Mouse (Mus musculus) hindbrain, postnatal 0 days (tissue): ENCODE results near the gene Phykpl. TPM values are rescaled to one million over a fixed set of nuclear protein-coding genes. Genes with fewer than 3 reads are reported as not detected.

Experiments
- ATAC-seq: fragments of 200-750 bp; cut with Nextera tagmentation; 2 replicates; pipeline ENCODE4 v1.8.0; 2017; ENCODE audit warnings: mild to moderate bottlenecking, moderate TSS enrichment, moderate library complexity
- DNase-seq: peaks from one replicate; pipeline ENCODE4 v3.0.0-alpha.2; 2015; ENCODE audit warnings: low spot score
- H3K27ac ChIP-seq: fragments of 300-500 bp; sonication (generic); 2 replicates; pipeline ENCODE4 v1.5.1; 2014; ENCODE audit warnings: mild to moderate bottlenecking
- H3K27me3 ChIP-seq: fragments of 300-500 bp; sonication (generic); 2 replicates; pipeline ENCODE4 v1.6.1; 2014; ENCODE audit warnings: low read length, mixed read lengths; ENCODE audit not compliant: insufficient read depth
- H3K36me3 ChIP-seq: fragments of 300-500 bp; sonication (generic); 2 replicates; pipeline ENCODE4 v1.6.1; 2014; ENCODE audit warnings: low read length, mixed read lengths; ENCODE audit not compliant: insufficient read depth
- H3K4me1 ChIP-seq: fragments of 300-500 bp; sonication (generic); 2 replicates; pipeline ENCODE4 v1.6.1; 2014; ENCODE audit warnings: antibody characterized with exemption, low read length, mixed read lengths; ENCODE audit not compliant: insufficient read depth
- H3K4me2 ChIP-seq: fragments of 300-500 bp; sonication (generic); 2 replicates; pipeline ENCODE4 v1.6.1; 2014; ENCODE audit warnings: low read depth, mild to moderate bottlenecking, low read length, moderate library complexity, mixed read lengths
- H3K4me3 ChIP-seq: fragments of 300-500 bp; sonication (generic); 2 replicates; pipeline ENCODE4 v1.5.1; 2014; ENCODE audit warnings: low read length
- H3K9ac ChIP-seq: fragments of 300-500 bp; sonication (generic); replicated peaks from 2 replicates; pipeline ENCODE4 v1.6.1; 2014; ENCODE audit warnings: mild to moderate bottlenecking, low read length, moderate library complexity, mixed read lengths
- H3K9me3 ChIP-seq: fragments of 300-500 bp; sonication (generic); 2 replicates; pipeline ENCODE4 v1.6.1; 2016; ENCODE audit warnings: low read length, mixed read lengths
- CTCF ChIP-seq: IDR thresholded peaks from 2 replicates; pipeline ENCODE4 v1.5.1; 2016; ENCODE audit warnings: antibody characterized with exemption, control low read depth, low read depth
- WGBS: fragments of 180-500 bp; shearing (Covaris S2); extraction: QIAGEN DNeasy Blood & Tissue Kit; methylation state at CpG from one replicate; pipeline ENCODE4 v1.1.7; 2014; 5-methylcytosine and 5-hydroxymethylcytosine counted together
- polyA plus RNA-seq: library from polyadenylated mRNA; unstranded; fragments of >200 nt; fragmentation: Nextera tagmentation; extraction: Ambion mirVana; gene quantifications from 2 replicates; pipeline ENCODE4 v1.2.1, GENCODE M21; 2015
- total RNA-seq: library from RNA; depleted of rRNA; stranded (reverse); fragments of >200 nt; gene quantifications from 2 replicates; pipeline ENCODE4 v1.2.3, GENCODE M21; 2014

The Phykpl gene
- total and polyA plus RNA-seq, 2 experiments from 2014 or later = 5.3 to 7.9 TPM

DNA sequence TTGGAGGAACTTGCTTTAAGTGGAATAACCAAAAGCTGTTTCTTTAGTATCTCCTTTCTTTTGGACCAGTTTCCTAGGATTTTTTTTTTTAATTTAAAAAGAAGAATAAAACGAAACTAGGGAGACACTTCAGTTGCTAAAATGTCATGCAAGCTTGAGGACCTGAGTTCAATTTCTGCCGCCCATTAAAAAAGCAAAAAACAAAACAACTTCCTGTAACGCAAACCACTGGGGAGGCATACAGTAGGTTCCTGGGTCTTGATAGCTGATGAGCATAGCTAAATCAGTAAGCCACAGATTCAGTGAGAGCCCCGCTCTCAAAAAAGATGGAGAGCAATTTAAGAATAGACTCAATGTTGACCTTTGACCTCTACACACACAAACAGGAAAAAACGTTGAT, 53.9 kb downstream of the Phykpl start:
- Histone ChIP-seq H3K9ac (no peak overlapping the region), H3K36me3 (peaks cover 2% of the 10 kb centered on the region; the same call in 1 of the 2 replicates), H3K4me2 (0 out of 2 replicates have a peak overlapping the region, but pooled peaks have one; percentile 39), H3K4me3 (no peak overlapping the region), H3K9me3 (no peaks in the 10 kb centered on the region), H3K4me1 (peaks cover 12% of the 10 kb centered on the region), H3K27ac (0 out of 2 replicates have a peak overlapping the region, but pooled peaks have one; percentile 28), H3K27me3 (no peaks in the 10 kb centered on the region)
- WGBS = 72% methylated on average over 5 of the region's 5 CpGs
- no peak for TF ChIP-seq CTCF
- ATAC-seq (no peak), DNase-seq (no peak)

DNA sequence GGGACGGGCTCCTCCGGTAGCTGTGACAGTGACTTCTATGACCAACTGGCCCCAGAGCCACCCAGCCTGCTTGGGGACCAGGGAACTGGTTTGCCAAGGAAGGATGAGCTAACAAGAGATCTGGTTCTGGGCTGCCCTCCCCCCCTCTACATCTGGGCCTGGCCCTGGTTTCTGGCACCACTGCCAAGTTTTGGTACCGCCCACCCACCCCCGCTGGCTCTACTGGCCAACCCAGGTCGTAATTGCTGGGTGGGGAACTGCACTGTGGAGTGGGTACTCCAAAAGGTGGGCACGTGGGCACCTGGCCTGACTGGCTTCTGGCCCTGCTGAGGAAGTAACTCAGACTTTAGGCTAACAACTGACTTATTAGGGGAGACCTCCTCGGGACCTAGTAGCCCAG, 56.2 kb downstream of the Phykpl start:
- H3K4me3 ChIP-seq = no peak overlapping the region
- ATAC-seq = no peak
- no peaks in the 10 kb centered on the region for H3K9me3 ChIP-seq
- peaks cover 7% of the 10 kb centered on the region; the same call in 1 of the 2 replicates for H3K4me1 ChIP-seq
- H3K27ac ChIP-seq = no peak overlapping the region
- WGBS = 72% methylated on average over 7 of the region's 7 CpGs
- no peak for DNase-seq
- no peak for TF ChIP-seq CTCF
- H3K27me3 ChIP-seq = no peaks in the 10 kb centered on the region
- peaks cover 5% of the 10 kb centered on the region; the same call in 1 of the 2 replicates for H3K36me3 ChIP-seq
- no peak overlapping the region for H3K9ac ChIP-seq
- H3K4me2 ChIP-seq = no peak overlapping the region

DNA sequence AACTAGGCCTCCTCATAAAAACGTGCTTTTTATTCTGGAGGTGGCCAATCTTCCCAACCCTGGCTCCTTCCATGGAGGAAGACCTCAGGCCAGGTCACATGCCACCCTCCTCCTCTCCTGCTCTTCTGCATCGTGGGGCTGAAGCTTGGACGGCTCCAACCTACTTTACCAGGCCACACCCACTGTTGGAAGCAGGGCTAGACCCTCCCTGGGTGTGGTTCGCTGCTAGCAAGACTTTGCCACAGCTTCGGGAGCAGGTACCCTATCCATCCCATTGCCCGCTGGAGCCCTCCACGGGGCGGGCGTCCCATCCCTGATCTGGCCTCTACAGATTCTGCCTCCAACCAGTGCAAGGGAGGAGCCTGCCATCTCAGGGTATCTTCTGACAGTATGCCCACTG, 58.6 kb downstream of the Phykpl start:
- Histone ChIP-seq H3K27me3 (no peaks in the 10 kb centered on the region), H3K4me3 (no peak overlapping the region), H3K27ac (0 out of 2 replicates have a peak overlapping the region, but pooled peaks have one; percentile 60), H3K36me3 (peaks cover 5% of the 10 kb centered on the region; the same call in 1 of the 2 replicates), H3K4me1 (no peaks in the 10 kb centered on the region), H3K9ac (0 out of 2 replicates have a peak overlapping the region, but pooled peaks have one; percentile 13), H3K9me3 (no peaks in the 10 kb centered on the region), H3K4me2 (peak overlapping the region; percentile 13; the same call in 1 of the 2 replicates)
- no peak for TF ChIP-seq CTCF
- WGBS = 65% methylated on average over 9 of the region's 9 CpGs
- ATAC-seq = no peak
- DNase-seq = no peak

DNA sequence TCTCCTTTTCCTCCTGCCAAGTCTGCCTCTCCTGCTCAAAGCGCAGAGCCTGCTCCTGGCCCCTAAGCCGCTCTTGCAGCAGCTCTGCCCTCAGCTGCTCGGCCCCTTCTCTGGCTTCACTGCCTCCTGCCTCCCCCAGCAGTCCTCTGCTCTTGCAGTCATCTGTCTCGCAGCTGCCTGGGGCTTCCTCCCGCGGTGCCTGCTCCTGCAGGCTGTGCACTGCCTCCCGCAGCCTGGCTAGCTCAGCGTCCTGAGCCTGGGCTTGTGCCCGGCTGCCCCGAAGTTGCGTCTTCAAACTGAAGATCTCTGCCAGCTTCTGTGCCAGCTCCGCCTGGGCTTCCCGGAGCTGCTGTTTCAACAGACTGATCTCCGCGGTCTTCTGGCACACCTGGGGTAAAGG, 59.2 kb downstream of the Phykpl start:
- DNase-seq (peak; percentile 56), ATAC-seq (peak; percentile 50)
- no peak overlapping the region for H3K4me3 ChIP-seq
- H3K4me2 ChIP-seq = peak overlapping the region; percentile 13; the same call in 1 of the 2 replicates
- H3K27ac ChIP-seq = peak overlapping the region; percentile 60; the same call in 1 of the 2 replicates
- peaks cover 5% of the 10 kb centered on the region; the same call in 1 of the 2 replicates for H3K36me3 ChIP-seq
- 0 out of 2 replicates have a peak overlapping the region, but pooled peaks have one; percentile 13 for H3K9ac ChIP-seq
- H3K9me3 ChIP-seq = no peaks in the 10 kb centered on the region
- no peaks in the 10 kb centered on the region for H3K4me1 ChIP-seq
- H3K27me3 ChIP-seq = no peaks in the 10 kb centered on the region
- WGBS = 33% methylated on average over 15 of the region's 15 CpGs
- no peak for TF ChIP-seq CTCF

DNA sequence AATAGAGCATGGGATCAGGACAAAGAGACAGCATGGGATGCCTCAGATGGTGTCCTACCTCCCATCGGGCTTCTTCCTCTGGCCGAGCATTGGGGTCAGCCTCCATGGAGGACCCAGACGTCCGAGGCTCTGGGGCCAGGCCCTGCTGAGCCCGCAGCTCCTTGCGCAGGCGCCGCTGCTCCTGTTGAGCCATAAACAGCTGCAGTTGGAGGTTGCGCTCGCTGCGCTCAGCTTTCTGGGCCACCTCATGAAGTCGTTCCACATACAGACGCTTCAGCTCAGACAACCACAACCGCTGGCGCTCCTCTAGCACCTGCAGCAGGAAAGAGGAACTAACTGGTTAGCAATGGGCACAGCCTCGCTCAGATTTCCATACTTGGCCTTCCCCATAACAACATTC, 59.7 kb downstream of the Phykpl start:
- Histone ChIP-seq H3K27me3 (no peaks in the 10 kb centered on the region), H3K4me3 (no peak overlapping the region), H3K9ac (no peak overlapping the region), H3K27ac (peak overlapping the region; percentile 60; the same call in 1 of the 2 replicates), H3K9me3 (no peaks in the 10 kb centered on the region), H3K4me2 (no peak overlapping the region), H3K4me1 (no peaks in the 10 kb centered on the region), H3K36me3 (peaks cover 5% of the 10 kb centered on the region; the same call in 1 of the 2 replicates)
- TF ChIP-seq CTCF = no peak
- no peak for ATAC-seq
- 56% methylated on average over 16 of the region's 16 CpGs for WGBS
- no peak for DNase-seq

DNA sequence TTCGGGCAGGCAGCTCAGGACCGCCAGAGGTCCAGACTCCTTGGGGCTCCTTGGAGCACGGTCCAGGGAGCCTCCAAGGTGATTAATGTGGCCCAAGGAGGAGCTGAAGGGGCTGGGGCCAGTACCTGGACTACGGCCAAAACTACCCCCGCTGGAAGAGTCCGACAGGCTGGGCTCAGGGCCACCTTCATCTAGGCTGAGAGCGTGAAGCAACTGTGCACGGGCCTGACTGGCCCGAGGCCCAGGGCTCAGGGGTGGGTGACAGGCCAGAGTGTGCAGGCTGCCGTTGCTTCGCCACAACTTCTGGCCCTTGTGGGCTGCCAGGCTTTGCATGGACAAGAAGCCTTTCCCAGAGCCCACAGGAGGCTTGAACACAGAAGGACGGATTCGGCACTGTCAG, 60.7 kb downstream of the Phykpl start:
- Histone ChIP-seq H3K9me3 (no peaks in the 10 kb centered on the region), H3K9ac (no peak overlapping the region), H3K27me3 (no peaks in the 10 kb centered on the region), H3K27ac (peak overlapping the region; percentile 48; the same call in 1 of the 2 replicates), H3K4me2 (no peak overlapping the region), H3K4me1 (peaks cover 4% of the 10 kb centered on the region; the same call in 1 of the 2 replicates), H3K36me3 (peaks cover 5% of the 10 kb centered on the region; the same call in 1 of the 2 replicates), H3K4me3 (no peak overlapping the region)
- ATAC-seq (peak; percentile 30; the same call in 1 of the 2 replicates), DNase-seq (peak; percentile 56)
- no peak for TF ChIP-seq CTCF
- 53% methylated on average over 13 of the region's 13 CpGs for WGBS

DNA sequence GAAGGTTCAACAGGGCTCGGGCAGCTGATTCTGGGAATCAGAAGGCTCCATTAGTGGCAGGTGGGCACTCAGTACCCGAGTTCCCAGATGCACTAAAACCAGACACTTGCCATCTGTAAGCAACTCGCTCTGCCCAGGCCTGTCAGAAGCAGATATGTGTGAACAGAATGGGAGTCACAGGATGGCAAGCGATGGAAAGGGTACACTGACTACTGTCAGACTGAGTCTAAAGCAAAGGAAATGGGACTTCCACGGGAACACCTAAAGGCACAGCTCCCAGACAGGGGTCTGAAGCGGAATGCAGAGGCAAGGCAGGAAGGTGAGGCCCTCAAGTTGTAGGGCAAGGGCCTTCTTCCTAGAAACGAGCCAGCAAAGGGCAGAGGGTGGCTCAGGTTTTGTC, 61.7 kb downstream of the Phykpl start:
- Histone ChIP-seq H3K9me3 (no peaks in the 10 kb centered on the region), H3K27me3 (no peaks in the 10 kb centered on the region), H3K4me3 (no peak overlapping the region), H3K4me2 (no peak overlapping the region), H3K27ac (no peak overlapping the region), H3K9ac (no peak overlapping the region), H3K4me1 (peaks cover 4% of the 10 kb centered on the region; the same call in 1 of the 2 replicates), H3K36me3 (peaks cover 5% of the 10 kb centered on the region; the same call in 1 of the 2 replicates)
- DNase-seq = no peak
- ATAC-seq = no peak
- TF ChIP-seq CTCF = no peak
- WGBS = 83% methylated on average over 7 of the region's 7 CpGs
